Mouse (Mus musculus) stomach, postnatal 0 days (tissue): ENCODE measurements around the gene Gse1. TPM values are rescaled to one million over a fixed set of nuclear protein-coding genes. Genes with fewer than 3 reads are reported as not detected.

ENCODE experiments used
- ATAC-seq: fragments of 200-750 bp; cut with Nextera tagmentation; 2 replicates; pipeline ENCODE4 v1.8.0; 2017; ENCODE audit not compliant: low FRiP score, low TSS enrichment
- DNase-seq: peaks from one replicate; pipeline ENCODE4 v3.0.0-alpha.2; 2016; ENCODE audit warnings: low spot score
- H3K27ac ChIP-seq: fragments of 300-500 bp; sonication (generic); replicated peaks from 2 replicates; pipeline ENCODE4 v1.5.1; 2014; ENCODE audit warnings: mild to moderate bottlenecking, control low read depth
- H3K27me3 ChIP-seq: fragments of 300-500 bp; sonication (generic); 2 replicates; pipeline ENCODE4 v1.6.1; 2014; ENCODE audit warnings: low read length; ENCODE audit not compliant: control insufficient read depth, insufficient read depth
- H3K36me3 ChIP-seq: fragments of 300-500 bp; sonication (generic); 2 replicates; pipeline ENCODE4 v1.6.1; 2014; ENCODE audit warnings: low read length, mixed read lengths; ENCODE audit not compliant: control insufficient read depth, insufficient read depth
- H3K4me1 ChIP-seq: fragments of 300-500 bp; sonication (generic); replicated peaks from 2 replicates; pipeline ENCODE4 v1.6.1; 2014; ENCODE audit warnings: antibody characterized with exemption; ENCODE audit not compliant: control insufficient read depth, insufficient read depth
- H3K4me2 ChIP-seq: fragments of 300-500 bp; sonication (generic); replicated peaks from 2 replicates; pipeline ENCODE4 v1.6.1; 2014; ENCODE audit warnings: low read depth, mild to moderate bottlenecking, control low read depth, moderate library complexity
- H3K4me3 ChIP-seq: fragments of 300-500 bp; sonication (generic); 2 replicates; pipeline ENCODE4 v1.5.1; 2014; ENCODE audit warnings: low read depth, low read length, control low read depth
- H3K9ac ChIP-seq: fragments of 300-500 bp; sonication (generic); 2 replicates; pipeline ENCODE4 v1.6.1; 2014; ENCODE audit warnings: mild to moderate bottlenecking, low read length, control low read depth, mixed read lengths
- H3K9me3 ChIP-seq: fragments of 300-500 bp; sonication (generic); 2 replicates; pipeline ENCODE4 v1.6.1; 2016; ENCODE audit warnings: low read length; ENCODE audit not compliant: control insufficient read depth
- CTCF ChIP-seq: IDR thresholded peaks from 2 replicates; pipeline ENCODE4 v1.5.1; 2016; ENCODE audit warnings: antibody characterized with exemption, low read depth, mild to moderate bottlenecking, moderate library complexity
- EP300 ChIP-seq: optimal IDR thresholded peaks from 2 replicates; pipeline ENCODE3; 2016; ENCODE audit warnings: antibody characterized with exemption
- WGBS: fragments of 180-500 bp; shearing (Covaris S2); extraction: QIAGEN DNeasy Blood & Tissue Kit; methylation state at CpG from one replicate; pipeline ENCODE4 v1.1.7; 2014; 5-methylcytosine and 5-hydroxymethylcytosine counted together
- polyA plus RNA-seq: library from polyadenylated mRNA; unstranded; fragments of >200 nt; fragmentation: Nextera tagmentation; extraction: Ambion mirVana; gene quantifications from 2 replicates; pipeline ENCODE4 v1.2.1, GENCODE M21; 2015

The Gse1 gene
- polyA plus RNA-seq, 1 experiment from 2014 or later, result 6.4 TPM

- H3K9me3 ChIP-seq, result no peaks in the 10 kb centered on the region
- H3K4me1 ChIP-seq, result peaks cover 9% of the 10 kb centered on the region
- TF ChIP-seq EP300 (no peak), CTCF (no peak)
- H3K4me3 ChIP-seq, result peak overlapping the region; percentile 59
- H3K9ac ChIP-seq, result peak overlapping the region; percentile 68
- no peak overlapping the region for H3K27ac ChIP-seq
- DNase-seq (no peak), ATAC-seq (no peak)
- H3K36me3 ChIP-seq, result no peaks in the 10 kb centered on the region
- WGBS, result 28% methylated on average over 21 of the region's 22 CpGs
- H3K4me2 ChIP-seq, result peak overlapping the region; percentile 96
- H3K27me3 ChIP-seq, result no peaks in the 10 kb centered on the region
These were observed 1.8 kb downstream of the Gse1 start for GRCm38 (mm10) chr8:120230081-120230480.

DNA sequence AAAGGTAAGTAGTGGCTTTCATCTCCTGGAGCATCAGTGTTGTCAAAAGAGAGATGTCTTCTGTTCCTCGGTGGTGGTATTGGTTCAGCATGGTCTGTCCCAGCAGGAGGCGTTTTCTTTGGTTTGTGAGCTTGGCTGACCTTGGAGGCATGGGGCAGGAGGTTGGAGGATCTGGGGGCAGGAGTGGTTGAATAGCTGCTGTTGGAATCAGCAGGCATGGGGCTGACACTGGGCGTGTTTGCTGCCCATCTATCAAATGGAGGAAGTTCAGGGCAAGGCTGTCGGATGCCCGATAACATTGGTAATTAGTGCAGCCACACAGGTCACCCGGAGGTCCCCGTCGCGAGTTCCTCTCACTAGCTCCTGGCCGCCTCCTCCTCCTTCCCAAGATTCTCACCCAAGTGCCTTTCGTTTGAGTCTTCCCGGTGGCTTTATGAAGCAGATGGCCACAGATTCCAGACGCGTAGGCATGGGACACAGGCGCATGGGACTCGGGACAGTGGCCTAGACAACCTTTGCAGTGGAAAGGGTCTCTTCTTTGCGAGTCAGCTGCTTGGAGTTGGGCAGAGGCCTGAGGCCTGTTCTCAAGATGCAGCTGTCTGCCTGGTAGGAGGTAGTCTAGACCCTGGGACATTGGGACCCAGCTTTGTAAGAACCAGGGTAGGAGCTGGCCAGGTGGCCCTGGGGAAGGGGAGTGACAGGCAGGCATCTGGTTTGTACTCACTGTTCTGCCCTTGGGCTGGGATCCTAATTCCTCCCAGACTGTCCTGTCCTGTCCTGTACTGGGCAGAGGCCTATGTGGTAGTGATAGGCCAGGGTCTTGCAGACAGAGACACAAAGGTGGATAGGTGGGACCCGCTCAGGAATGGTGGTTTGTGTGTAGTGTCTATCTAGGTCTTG lies 2.7 kb downstream of the Gse1 start:
- no peaks in the 10 kb centered on the region for H3K9me3 ChIP-seq
- H3K9ac ChIP-seq, result peak overlapping the region; percentile 28; the same call in 1 of the 2 replicates
- H3K4me2 ChIP-seq, result peak overlapping the region; percentile 96
- ATAC-seq (no peak), DNase-seq (no peak)
- no peaks in the 10 kb centered on the region for H3K36me3 ChIP-seq
- TF ChIP-seq EP300 (no peak), CTCF (0 out of 2 replicates have a peak, but pooled peaks have one; percentile 21)
- H3K4me1 ChIP-seq, result peaks cover 9% of the 10 kb centered on the region
- H3K27ac ChIP-seq, result no peak overlapping the region
- 42% methylated on average over 18 of the region's 18 CpGs for WGBS
- peak overlapping the region; percentile 59; the same call in 1 of the 2 replicates for H3K4me3 ChIP-seq
- H3K27me3 ChIP-seq, result no peaks in the 10 kb centered on the region

DNA sequence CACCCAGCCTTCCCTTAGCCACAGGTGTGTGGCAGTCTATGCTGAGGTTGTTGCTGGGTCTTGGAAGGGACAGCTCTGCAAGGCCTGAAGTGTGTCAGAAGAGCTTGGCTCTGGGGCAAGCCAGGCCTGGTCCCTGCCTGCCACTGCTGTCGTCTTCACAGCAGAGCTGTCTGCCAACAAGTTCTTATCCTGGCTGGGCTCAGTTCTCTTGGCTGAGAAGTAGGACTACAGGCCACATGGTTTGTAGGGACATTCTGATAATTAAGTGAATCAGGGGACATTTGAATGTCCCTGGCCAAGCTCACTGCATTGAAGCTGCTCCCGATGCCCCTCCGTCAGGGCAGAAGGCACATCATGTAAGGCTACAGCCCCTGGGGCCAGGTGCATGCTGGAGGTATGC lies 3.6 kb downstream of the Gse1 start:
- ATAC-seq (no peak), DNase-seq (no peak)
- Histone ChIP-seq H3K4me3 (no peak overlapping the region), H3K4me1 (peaks cover 9% of the 10 kb centered on the region), H3K27ac (no peak overlapping the region), H3K9ac (no peak overlapping the region), H3K4me2 (peak overlapping the region; percentile 96), H3K9me3 (no peaks in the 10 kb centered on the region), H3K36me3 (no peaks in the 10 kb centered on the region), H3K27me3 (no peaks in the 10 kb centered on the region)
- no peak for TF ChIP-seq CTCF
- 66% methylated on average over 3 of the region's 3 CpGs for WGBS

DNA sequence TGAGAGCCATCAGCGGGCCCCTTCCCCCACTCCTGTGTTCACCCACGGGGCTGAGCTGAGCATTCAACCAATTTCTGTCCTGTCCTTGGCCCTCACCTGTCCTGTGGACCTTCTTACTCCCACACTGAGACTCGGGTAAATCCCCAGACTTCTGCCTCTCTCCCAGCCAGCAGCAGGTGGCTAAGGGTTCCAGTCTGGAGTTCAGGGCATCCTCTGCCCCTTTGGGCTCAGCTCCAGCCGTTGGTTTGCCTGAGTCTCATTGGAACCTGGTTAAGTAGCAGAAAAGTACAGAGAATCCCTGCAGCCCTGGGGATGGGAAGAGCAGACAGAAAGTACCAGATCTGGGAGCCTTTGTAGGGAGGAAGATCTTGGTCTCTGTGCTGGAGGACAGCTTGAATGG lies 4.1 kb downstream of the Gse1 start:
- peaks cover 9% of the 10 kb centered on the region for H3K4me1 ChIP-seq
- no peak overlapping the region for H3K9ac ChIP-seq
- no peaks in the 10 kb centered on the region for H3K27me3 ChIP-seq
- H3K27ac ChIP-seq, result no peak overlapping the region
- H3K4me2 ChIP-seq, result peak overlapping the region; percentile 96
- TF ChIP-seq EP300 (no peak), CTCF (no peak)
- no peaks in the 10 kb centered on the region for H3K9me3 ChIP-seq
- H3K4me3 ChIP-seq, result no peak overlapping the region
- DNase-seq, result no peak
- no peaks in the 10 kb centered on the region for H3K36me3 ChIP-seq
- 47% methylated on average over 4 of the region's 4 CpGs for whole genome bisulfite sequencing
- no peak for ATAC-seq

DNA sequence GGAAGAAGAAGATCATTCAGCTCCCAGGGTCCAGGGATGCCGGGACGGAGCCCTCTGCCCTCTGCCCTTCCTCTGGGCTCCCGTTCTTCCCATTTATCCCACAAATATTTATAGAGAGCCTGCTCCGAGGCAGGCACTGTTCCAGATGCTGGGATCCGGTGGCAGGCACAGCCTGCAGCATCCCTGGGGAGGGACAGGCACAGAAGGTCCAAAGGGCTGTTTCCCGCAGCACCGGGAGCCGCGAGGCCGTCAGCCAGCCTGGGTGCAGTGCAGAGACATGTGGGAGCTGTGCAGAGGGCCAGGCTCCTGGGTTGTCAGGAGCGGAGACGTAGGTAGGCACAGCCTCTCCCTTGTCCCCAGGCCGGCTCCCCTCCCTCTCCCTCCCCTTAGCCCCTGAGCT lies 4.7 kb downstream of the Gse1 start:
- Histone ChIP-seq H3K4me3 (peak overlapping the region; percentile 21; the same call in 1 of the 2 replicates), H3K4me2 (peak overlapping the region; percentile 96), H3K4me1 (peaks cover 9% of the 10 kb centered on the region), H3K9ac (0 out of 2 replicates have a peak overlapping the region, but pooled peaks have one; percentile 23), H3K9me3 (no peaks in the 10 kb centered on the region), H3K36me3 (no peaks in the 10 kb centered on the region), H3K27ac (no peak overlapping the region), H3K27me3 (no peaks in the 10 kb centered on the region)
- 21% methylated on average over 13 of the region's 13 CpGs for WGBS
- no peak for TF ChIP-seq EP300
- TF ChIP-seq CTCF, result no peak
- no peak for DNase-seq
- ATAC-seq, result no peak

DNA sequence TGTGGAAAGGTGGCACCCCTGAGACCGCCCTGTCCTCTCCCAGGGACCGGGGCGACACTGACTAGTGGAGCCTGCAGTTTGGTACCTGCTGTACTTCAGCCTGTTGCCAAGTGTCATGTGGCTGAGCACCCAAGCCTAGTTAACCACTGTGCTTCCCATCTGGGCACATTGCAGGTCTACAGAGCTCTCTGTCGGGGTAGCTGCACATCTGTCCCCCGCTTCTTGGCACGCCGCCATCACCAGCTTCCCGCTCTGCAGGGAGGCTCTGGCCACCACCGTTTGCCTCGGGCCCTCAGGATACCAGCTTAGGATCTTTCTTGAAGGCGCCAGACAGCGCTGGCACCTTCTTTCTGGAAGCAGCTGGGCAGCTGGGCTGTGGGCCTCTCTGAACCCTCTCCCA lies 6.2 kb downstream of the Gse1 start:
- Histone ChIP-seq H3K4me2 (no peak overlapping the region), H3K27ac (no peak overlapping the region), H3K9me3 (no peaks in the 10 kb centered on the region), H3K9ac (no peak overlapping the region), H3K36me3 (no peaks in the 10 kb centered on the region), H3K4me3 (no peak overlapping the region), H3K27me3 (no peaks in the 10 kb centered on the region), H3K4me1 (peaks cover 6% of the 10 kb centered on the region)
- no peak for ATAC-seq
- 66% methylated on average over 12 of the region's 12 CpGs for WGBS
- TF ChIP-seq CTCF (no peak), EP300 (no peak)
- DNase-seq, result no peak
